In the genomic region with DNA sequence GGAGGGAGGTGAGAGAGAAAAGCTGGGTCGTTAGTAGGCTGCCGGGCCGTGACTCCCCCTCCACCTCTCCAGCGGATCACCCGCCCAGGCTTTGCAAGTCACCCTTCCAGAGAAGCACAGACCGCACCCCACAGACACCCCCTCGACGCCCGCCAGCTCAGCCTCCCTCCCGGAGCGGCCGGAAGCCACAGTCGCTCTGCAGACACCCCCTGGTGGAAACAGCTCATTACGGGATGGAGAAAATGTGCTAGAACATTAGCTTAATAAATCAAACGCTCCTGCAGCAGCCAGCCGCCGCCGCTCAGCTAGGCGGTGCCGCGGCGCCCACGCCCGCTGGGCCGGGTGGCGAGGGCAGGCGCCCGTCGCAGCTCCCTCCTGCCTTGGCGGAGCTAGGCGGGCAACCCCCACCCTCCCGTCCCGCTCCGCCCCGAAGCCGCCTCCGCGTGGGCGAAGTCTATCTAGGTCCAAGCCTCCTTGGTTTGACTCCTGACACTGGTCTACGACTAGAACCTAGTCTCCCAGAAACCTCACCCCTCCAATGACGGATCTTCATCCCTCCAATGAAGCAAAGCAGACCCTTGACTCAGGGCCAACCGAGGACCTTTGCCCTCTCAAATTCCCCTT, we compare ENCODE assay signal across 8 mouse cellular contexts. TPM values are rescaled to one million over a fixed set of nuclear protein-coding genes. Genes with fewer than 3 reads are reported as not detected.
DNase-seq lines count a peak whose midpoint lies in the region; ATAC-seq and TF ChIP-seq lines count a peak whose summit lies in the region.

No protein-coding gene starts in this region.

- H3K9me3 ChIP-seq in hindbrain, postnatal 0 days (ENCODE audit: low read length): no peaks in the 10 kb centered on the region
- no peaks in the 10 kb centered on the region for H3K9me3 ChIP-seq in megakaryocyte, embryonic 14.5 days

- no peak overlapping the region for H3K27ac ChIP-seq in cortical plate, adult 2 months (ENCODE audit: insufficient read depth, low read length)
- peak overlapping the region; percentile 67 for H3K27ac ChIP-seq in hindbrain, postnatal 0 days

- peak overlapping the region; percentile 55 for H3K9ac ChIP-seq in hindbrain, postnatal 0 days (replicated peaks; ENCODE audit: low read length)

- no peak for TF ChIP-seq POLR2A in cortical plate, adult 2 months (IDR thresholded peaks at IDR 0.05; ENCODE audit: extremely low read depth, insufficient read depth, low read length)

- peak overlapping the region; percentile 8 for H3K4me3 ChIP-seq in cortical plate, adult 2 months (ENCODE audit: insufficient read depth, low read length)
- H3K4me3 ChIP-seq in hindbrain, postnatal 0 days (ENCODE audit: low read length): peak overlapping the region; percentile 35
- H3K4me3 ChIP-seq in megakaryocyte, embryonic 14.5 days (replicated peaks): peak overlapping the region; percentile 89

- no peaks in the 10 kb centered on the region for H3K36me3 ChIP-seq in hindbrain, postnatal 0 days (ENCODE audit: insufficient read depth, low read length)
- H3K36me3 ChIP-seq in megakaryocyte, embryonic 14.5 days (replicated peaks; ENCODE audit: low read length): no peaks in the 10 kb centered on the region

- ATAC-seq in hindbrain, postnatal 0 days: peak; percentile 86

- 0 out of 2 replicates have a peak, but pooled peaks have one; percentile 15 for TF ChIP-seq CTCF in cortical plate, adult 2 months (IDR thresholded peaks at IDR 0.05; ENCODE audit: extremely low read depth, insufficient read depth, low read length)
- TF ChIP-seq CTCF in hindbrain, postnatal 0 days (IDR thresholded peaks at IDR 0.05; ENCODE audit: low read depth): peak; percentile 54

- WGBS in hindbrain, postnatal 0 days: under 1% methylated on average over 41 of the region's 42 CpGs

- peaks cover 2% of the 10 kb centered on the region; the same call in 1 of the 2 replicates for H3K4me1 ChIP-seq in cortical plate, adult 2 months (ENCODE audit: control insufficient read depth, insufficient read depth, low read length)
- H3K4me1 ChIP-seq in hindbrain, postnatal 0 days (ENCODE audit: insufficient read depth, low read length): peaks cover 3% of the 10 kb centered on the region; the same call in 1 of the 2 replicates
- H3K4me1 ChIP-seq in megakaryocyte, embryonic 14.5 days: peaks cover 74% of the 10 kb centered on the region

- H3K27me3 ChIP-seq in hindbrain, postnatal 0 days (ENCODE audit: insufficient read depth, low read length): no peaks in the 10 kb centered on the region
- H3K27me3 ChIP-seq in megakaryocyte, embryonic 14.5 days (replicated peaks): peaks cover 24% of the 10 kb centered on the region

- peak; percentile 83 for DNase-seq in ZHBTc4 (ENCODE audit: low read depth, low spot score)
- peak; percentile 42 to 56 for DNase-seq in gastrocnemius, adult 8-10 months (ENCODE audit: low spot score in 2 of 2)
- DNase-seq in hindbrain, postnatal 0 days (ENCODE audit: low spot score): peak; percentile 75
- peak; percentile 70 to 74 for DNase-seq in left cerebral cortex, adult 9 months (ENCODE audit: low spot score in 2 of 2)
- peak; percentile 64 to 81 for DNase-seq in right cerebral cortex, adult 2 months (ENCODE audit: low spot score in 2 of 2)
- DNase-seq in urinary bladder, postnatal 10 days (ENCODE audit: low spot score): peak; percentile 24

- peak overlapping the region; percentile 71 for H3K4me2 ChIP-seq in hindbrain, postnatal 0 days (ENCODE audit: low read depth, low read length)

RNA-seq across cellular contexts. Expression of a gene that starts 23.1 kb away (rescaled TPM):
- 21.9 and 23.9 TPM in 2 replicates for polyA plus RNA-seq in cortical plate, adult 2 months (2012; rRNA removed)
- total RNA-seq in gastrocnemius, adult 8-10 months (2022): 10 to 100 TPM in 2 of 4 experiments, 1 to 10 TPM in 2; 9.1 to 12.9 (median 10.1) TPM
- total RNA-seq in hindbrain, postnatal 0 days (2014; rRNA removed): 11.1 and 12.2 TPM in 2 replicates
- polyA plus RNA-seq in hindbrain, postnatal 0 days (2015; fragmentation: Nextera tagmentation; extraction: Ambion mirVana): 2.0 and 2.7 TPM in 2 replicates
- 1.4 and 2.2 TPM in 2 replicates for polyA plus RNA-seq in megakaryocyte, embryonic 14.5 days (2012; ENCODE audit: insufficient read depth, low replicate concordance)

Comparison
In these comparisons a context has a peak if more than half of its experiments do, and no peak if none do; other contexts are left out.
1. DNase-seq: peak in every context shown above with its lines; median percentile 83 in ZHBTc4; 75 in hindbrain, postnatal 0 days; 72 in right cerebral cortex, adult 2 months; 72 in left cerebral cortex, adult 9 months; 49 in gastrocnemius, adult 8-10 months; 24 in urinary bladder, postnatal 10 days.
2. H3K4me3 ChIP-seq: peak in every context shown above with its lines; median percentile 89 in megakaryocyte, embryonic 14.5 days; 35 in hindbrain, postnatal 0 days; 8 in cortical plate, adult 2 months.